Mouse (Mus musculus): ENCODE results near the gene Lpcat2. TPM values are rescaled to one million over a fixed set of nuclear protein-coding genes. Genes with fewer than 3 reads are reported as not detected.

Lpcat2 gene
- polyA plus RNA-seq, 1 experiment from 2014 or later, result 3.9 TPM

DNA sequence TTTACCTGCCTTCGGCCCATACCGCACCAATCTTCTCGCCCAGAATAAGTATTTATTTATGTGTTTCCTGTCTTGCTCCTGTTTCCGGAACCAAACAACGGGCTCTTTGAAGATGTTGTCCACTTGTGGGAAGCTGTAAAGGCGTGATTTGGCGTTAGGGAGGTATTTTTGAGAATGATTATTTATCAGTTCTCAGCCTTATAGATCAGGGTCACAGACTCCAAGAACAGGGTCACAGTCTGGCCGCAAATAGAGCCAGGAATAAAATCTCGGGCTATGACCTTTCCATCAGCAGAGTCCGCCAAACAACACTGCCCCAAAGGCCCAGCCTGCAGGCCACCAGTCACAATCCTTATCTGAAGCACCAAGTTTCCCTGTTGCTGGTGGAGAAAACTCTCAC, 104.6 kb downstream of the Lpcat2 start, which contains the start of gene Slc6a2:
Slc6a2 (plus strand) TSS at position 301 of the 400 bp plus-strand sequence.
- Histone ChIP-seq H3K4me3 (ENCODE audit: low read depth, low read length) (peak within 1 kb of the TSS; percentile 33), H3K9me3 (ENCODE audit: control insufficient read depth, low read length) (no peaks in the 10 kb centered on the region), H3K27ac (ENCODE audit: low read depth, low read length) (no peak within 1 kb of the TSS), H3K36me3 (ENCODE audit: control insufficient read depth, insufficient read depth, low read length) (no peaks in the 10 kb centered on the region), H3K9ac (ENCODE audit: low read length) (no peak within 1 kb of the TSS; the same call in 1 of the 2 replicates), H3K4me2 (ENCODE audit: low read depth, low read length, severe bottlenecking) (peak within 1 kb of the TSS; percentile 63), H3K4me1 (replicated peaks; ENCODE audit: control insufficient read depth, insufficient read depth, low read length) (peaks cover 8% of the 10 kb centered on the region; the same call in 1 of the 2 replicates), H3K27me3 (ENCODE audit: control insufficient read depth, insufficient read depth, low read length) (peaks cover 32% of the 10 kb centered on the region)
- ATAC-seq (replicated peaks; ENCODE audit: low FRiP score), result no peak
- 75% methylated on average over 10 of the region's 10 CpGs for WGBS
- DNase-seq (ENCODE audit: low spot score), result no peak

- H3K9ac ChIP-seq (ENCODE audit: low read length), result no peak overlapping the region; the same call in 1 of the 2 replicates
- ATAC-seq (replicated peaks; ENCODE audit: low FRiP score) (no peak), DNase-seq (ENCODE audit: low spot score) (peak; percentile 63)
- H3K36me3 ChIP-seq (ENCODE audit: control insufficient read depth, insufficient read depth, low read length), result no peaks in the 10 kb centered on the region
- H3K27me3 ChIP-seq (ENCODE audit: control insufficient read depth, insufficient read depth, low read length), result peaks cover 32% of the 10 kb centered on the region
- 0% methylated on average over 42 of the region's 42 CpGs for WGBS
- H3K4me2 ChIP-seq (ENCODE audit: low read depth, low read length, severe bottlenecking), result peak overlapping the region; percentile 63
- H3K4me3 ChIP-seq (ENCODE audit: low read depth, low read length), result peak overlapping the region; percentile 33
- H3K9me3 ChIP-seq (ENCODE audit: control insufficient read depth, low read length), result no peaks in the 10 kb centered on the region
- H3K4me1 ChIP-seq (replicated peaks; ENCODE audit: control insufficient read depth, insufficient read depth, low read length), result peaks cover 8% of the 10 kb centered on the region; the same call in 1 of the 2 replicates
- no peak overlapping the region for H3K27ac ChIP-seq (ENCODE audit: low read depth, low read length)
Observed at GRCm38 (mm10) chr8:92960451-92960911, 105.3 kb downstream of the Lpcat2 start.

DNA sequence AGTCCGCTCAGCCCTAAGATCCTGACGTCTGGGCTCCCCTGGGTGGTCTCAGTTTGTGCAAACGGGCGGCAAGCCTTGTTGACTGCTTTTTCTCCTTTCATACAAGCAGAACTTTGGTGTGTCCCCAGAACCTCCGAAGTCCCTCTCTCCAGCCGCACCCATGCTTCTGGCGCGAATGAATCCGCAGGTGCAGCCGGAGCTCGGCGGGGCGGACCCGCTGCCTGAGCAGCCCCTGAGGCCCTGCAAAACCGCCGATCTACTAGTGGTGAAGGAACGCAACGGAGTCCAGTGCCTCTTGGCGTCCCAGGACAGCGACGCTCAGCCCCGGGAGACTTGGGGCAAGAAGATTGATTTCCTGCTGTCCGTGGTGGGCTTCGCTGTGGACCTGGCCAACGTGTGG, 105.9 kb downstream of the Lpcat2 start:
- H3K27ac ChIP-seq (ENCODE audit: low read depth, low read length), result no peak overlapping the region
- 1% methylated on average over 25 of the region's 25 CpGs for WGBS
- peaks cover 8% of the 10 kb centered on the region; the same call in 1 of the 2 replicates for H3K4me1 ChIP-seq (replicated peaks; ENCODE audit: control insufficient read depth, insufficient read depth, low read length)
- H3K9me3 ChIP-seq (ENCODE audit: control insufficient read depth, low read length), result no peaks in the 10 kb centered on the region
- ATAC-seq (replicated peaks; ENCODE audit: low FRiP score) (no peak), DNase-seq (ENCODE audit: low spot score) (no peak)
- H3K9ac ChIP-seq (ENCODE audit: low read length), result no peak overlapping the region
- peak overlapping the region; percentile 63 for H3K4me2 ChIP-seq (ENCODE audit: low read depth, low read length, severe bottlenecking)
- peaks cover 32% of the 10 kb centered on the region for H3K27me3 ChIP-seq (ENCODE audit: control insufficient read depth, insufficient read depth, low read length)
- peak overlapping the region; percentile 33; the same call in 1 of the 2 replicates for H3K4me3 ChIP-seq (ENCODE audit: low read depth, low read length)
- no peaks in the 10 kb centered on the region for H3K36me3 ChIP-seq (ENCODE audit: control insufficient read depth, insufficient read depth, low read length)

- H3K4me1 ChIP-seq (replicated peaks; ENCODE audit: control insufficient read depth, insufficient read depth, low read length), result peaks cover 8% of the 10 kb centered on the region; the same call in 1 of the 2 replicates
- 80% methylated on average over 2 of the region's 2 CpGs for WGBS
- H3K4me3 ChIP-seq (ENCODE audit: low read depth, low read length), result no peak overlapping the region
- DNase-seq (ENCODE audit: low spot score), result no peak
- no peak for ATAC-seq (replicated peaks; ENCODE audit: low FRiP score)
- no peak overlapping the region for H3K27ac ChIP-seq (ENCODE audit: low read depth, low read length)
- H3K36me3 ChIP-seq (ENCODE audit: control insufficient read depth, insufficient read depth, low read length), result no peaks in the 10 kb centered on the region
- H3K9me3 ChIP-seq (ENCODE audit: control insufficient read depth, low read length), result no peaks in the 10 kb centered on the region
- peaks cover 28% of the 10 kb centered on the region for H3K27me3 ChIP-seq (ENCODE audit: control insufficient read depth, insufficient read depth, low read length)
- H3K4me2 ChIP-seq (ENCODE audit: low read depth, low read length, severe bottlenecking), result no peak overlapping the region
- no peak overlapping the region for H3K9ac ChIP-seq (ENCODE audit: low read length)
Observed at GRCm38 (mm10) chr8:92964556-92964955, 109.4 kb downstream of the Lpcat2 start.

Small RNA genes within 50 kb of the gene (microRNA-seq; reads per million reads assigned to microRNA genes)
- not detected for gene Gm22151 (ENCODE audit: insufficient number of aligned reads)

Other genes starting within 250 kb of the Lpcat2 start
- 0.15 and 0.36 TPM in 2 replicates for gene Irx6, start 181.1 kb upstream of the Lpcat2 start, polyA plus RNA-seq (2014; fragmentation: Nextera tagmentation; extraction: Ambion mirVana)
- gene Mmp2, start 28.0 kb upstream of the Lpcat2 start, polyA plus RNA-seq (2014; fragmentation: Nextera tagmentation; extraction: Ambion mirVana), result 40.4 and 43.9 TPM in 2 replicates
- not detected in 2 replicates for gene Capns2, start 46.1 kb downstream of the Lpcat2 start, polyA plus RNA-seq (2014; fragmentation: Nextera tagmentation; extraction: Ambion mirVana)
- gene Slc6a2, start 104.7 kb downstream of the Lpcat2 start, polyA plus RNA-seq (2014; fragmentation: Nextera tagmentation; extraction: Ambion mirVana), result not detected in 2 replicates
- not detected in 2 replicates for gene Ces1a, start 192.9 kb downstream of the Lpcat2 start, polyA plus RNA-seq (2014; fragmentation: Nextera tagmentation; extraction: Ambion mirVana)
- not detected in 2 replicates for gene Ces1b, start 224.7 kb downstream of the Lpcat2 start, polyA plus RNA-seq (2014; fragmentation: Nextera tagmentation; extraction: Ambion mirVana)

Data from forebrain, embryonic 11.5 days (tissue).